Mouse (Mus musculus) c-Kit-positive CD71-negative TER-119-negative erythroid progenitor cells, embryonic 14.5 days (primary cell): ENCODE measurements around the gene Emilin3.

Experiments used
- DNase-seq: peaks from one replicate; pipeline ENCODE4 v3.0.0-alpha.2; 2013; ENCODE audit warnings: low read depth

The Emilin3 gene

DNA sequence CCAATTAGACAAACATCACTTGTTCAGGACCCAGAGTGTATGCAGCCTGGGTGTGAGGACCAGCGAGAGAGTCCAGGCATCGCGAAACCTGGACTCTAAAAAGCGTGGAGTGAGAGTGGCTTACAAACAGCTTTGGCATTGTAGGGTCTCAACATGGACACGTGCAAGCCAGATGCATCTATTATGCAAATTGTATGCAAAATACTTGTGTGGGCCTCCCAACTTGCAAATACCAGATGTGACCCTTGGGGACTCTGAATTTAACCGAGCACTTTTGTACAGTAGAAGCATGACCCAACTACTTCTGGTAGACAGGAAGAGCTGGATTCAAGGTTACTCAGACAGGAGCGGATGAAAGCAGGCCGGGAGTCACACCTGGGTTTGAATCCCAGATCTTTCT lies 4.6 kb upstream of the Emilin3 start:
- DNase-seq, result no peak

DNA sequence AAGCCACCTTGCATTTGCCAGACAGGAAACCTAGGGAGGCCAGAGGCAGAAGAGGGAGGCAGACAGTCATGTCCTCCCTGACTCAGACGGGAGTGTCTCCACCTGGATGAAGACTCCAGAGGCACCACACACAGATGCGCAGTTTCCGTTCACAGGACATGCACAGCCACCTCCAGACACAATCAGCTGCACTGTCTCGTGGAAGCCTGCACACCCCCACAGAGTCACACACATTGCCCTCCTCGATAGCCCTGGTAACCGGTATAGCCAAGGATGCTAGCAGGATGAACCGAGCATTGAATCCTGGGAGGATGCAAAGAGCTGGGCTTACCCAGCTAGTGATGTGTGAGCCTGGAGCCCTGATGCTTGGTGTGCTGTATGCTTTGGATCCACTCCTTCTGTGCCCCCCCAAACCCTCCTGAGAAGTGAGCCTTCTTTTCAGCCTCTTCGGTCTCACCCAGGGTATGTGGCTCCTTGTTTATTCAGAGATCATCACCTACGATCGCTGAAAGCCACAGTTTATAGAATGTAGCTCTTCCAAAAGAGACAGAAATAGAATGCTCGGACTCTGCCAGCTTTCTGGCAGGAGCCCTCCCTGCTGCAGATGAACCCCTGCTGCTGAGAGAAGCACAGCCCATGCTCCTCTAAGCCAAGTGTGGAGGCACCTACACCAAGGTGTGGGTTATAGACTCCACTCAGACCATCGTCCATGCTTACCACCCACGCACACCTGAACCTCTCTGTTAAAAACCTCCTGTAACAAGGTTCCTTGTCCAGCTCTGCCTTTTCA lies 3.9 kb upstream of the Emilin3 start:
- no peak for DNase-seq

DNA sequence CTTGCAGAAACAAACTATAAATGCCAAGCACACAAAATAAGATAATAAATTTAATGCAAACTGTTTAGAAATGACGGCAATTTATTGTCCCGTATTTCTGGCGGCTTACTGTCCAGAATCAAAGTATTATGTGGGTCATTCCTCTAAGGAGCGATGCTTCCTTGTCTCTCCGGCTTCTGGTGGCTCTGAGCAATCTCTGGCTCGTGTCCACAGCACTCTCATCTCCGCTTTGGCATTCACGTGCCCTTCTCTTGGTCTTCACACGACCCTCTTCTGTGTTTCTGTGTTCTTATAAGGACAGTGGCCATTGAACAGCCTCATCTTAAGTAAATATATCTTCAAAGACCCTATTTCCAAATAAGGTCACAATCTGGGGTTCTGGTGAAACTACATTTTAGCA lies 2.5 kb upstream of the Emilin3 start:
- no peak for DNase-seq

DNA sequence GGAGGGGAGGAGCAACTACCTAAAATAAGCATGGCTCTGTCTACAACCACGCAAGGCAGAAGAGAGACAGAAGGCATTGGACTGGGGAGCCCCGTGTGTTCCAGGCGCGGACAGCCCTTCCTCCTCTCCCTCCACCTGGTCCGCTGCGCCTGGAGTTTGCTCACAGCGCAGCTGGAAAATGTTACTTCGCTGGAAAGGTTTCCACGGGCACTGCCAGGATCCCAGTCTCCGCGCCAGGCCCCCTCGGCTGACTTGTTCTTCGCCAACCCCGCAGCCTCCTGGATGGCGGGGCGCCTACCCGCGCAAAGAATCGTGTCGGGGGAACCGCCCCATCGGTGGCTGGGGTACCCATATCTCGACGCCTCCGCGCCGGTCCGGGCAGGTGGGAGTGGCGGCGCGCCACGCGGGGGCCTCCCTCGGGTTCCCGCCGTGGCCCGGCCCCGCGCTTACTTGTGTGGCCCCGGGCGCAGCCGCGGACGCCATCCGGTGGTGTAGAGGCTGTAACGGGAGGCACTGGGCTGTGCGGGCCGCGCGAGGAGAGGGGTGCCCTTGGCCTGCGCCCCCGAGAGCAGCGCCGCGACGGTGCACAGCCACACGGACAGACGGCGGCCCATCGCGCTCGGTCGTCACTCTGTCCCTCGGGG lies 448 bp downstream of the Emilin3 start:
- DNase-seq, result no peak

DNA sequence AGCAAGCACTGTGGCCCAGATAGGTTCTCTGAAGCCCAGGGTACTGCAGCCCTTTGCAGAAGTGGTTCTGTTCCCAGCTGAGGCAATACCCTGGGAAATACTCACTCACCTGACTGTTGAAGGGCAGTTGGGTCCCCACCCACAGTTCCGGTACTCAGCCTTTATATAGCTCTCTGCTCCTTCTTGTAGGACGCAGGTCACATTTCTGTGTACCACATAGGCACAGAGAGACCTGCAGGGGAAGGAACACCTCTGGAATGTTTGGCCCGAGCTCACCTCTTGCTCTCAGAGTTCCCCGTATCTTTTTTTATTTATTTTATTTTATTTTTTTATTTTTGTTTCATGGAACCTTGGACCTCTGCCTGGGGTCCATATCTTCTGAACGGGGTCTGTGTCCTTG lies 1.5 kb downstream of the Emilin3 start:
- DNase-seq, result no peak

- no peak for DNase-seq
Measured at GRCm38 (mm10) chr2:160908607-160909006, 3.5 kb downstream of the Emilin3 start.

GRCm38 (mm10) chr2:160906101-160906500 lies 6.0 kb downstream of the Emilin3 start:
- DNase-seq, result no peak

DNA sequence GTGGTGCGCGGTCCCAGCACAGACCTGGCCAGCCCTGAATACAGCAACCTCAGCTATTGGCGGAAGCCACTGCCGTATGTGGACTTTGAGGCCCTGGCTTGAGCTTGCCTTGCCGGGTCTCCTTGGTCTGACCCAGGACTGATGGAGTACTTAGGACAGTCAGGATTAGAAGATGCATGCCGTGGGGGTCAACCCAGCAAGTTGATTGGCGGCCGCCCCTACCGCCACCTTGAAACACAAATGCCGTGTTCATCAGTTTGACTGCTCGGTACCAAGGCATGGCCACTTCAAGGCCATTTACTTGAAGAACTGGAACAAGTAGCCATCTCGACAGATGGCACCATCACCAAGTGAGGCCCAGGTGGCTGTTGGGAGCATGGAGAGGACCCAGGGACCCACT lies 6.8 kb downstream of the Emilin3 start:
- DNase-seq, result no peak

- no peak for DNase-seq
Measured at GRCm38 (mm10) chr2:160901656-160902412, 10.3 kb downstream of the Emilin3 start.

- no peak for DNase-seq
Measured at GRCm38 (mm10) chr2:160891697-160892096, 20.4 kb downstream of the Emilin3 start.

- DNase-seq, result no peak
Measured at GRCm38 (mm10) chr2:160891045-160891444, 21.1 kb downstream of the Emilin3 start.

- no peak for DNase-seq
Measured at GRCm38 (mm10) chr2:160887859-160888258, 24.3 kb downstream of the Emilin3 start.

DNA sequence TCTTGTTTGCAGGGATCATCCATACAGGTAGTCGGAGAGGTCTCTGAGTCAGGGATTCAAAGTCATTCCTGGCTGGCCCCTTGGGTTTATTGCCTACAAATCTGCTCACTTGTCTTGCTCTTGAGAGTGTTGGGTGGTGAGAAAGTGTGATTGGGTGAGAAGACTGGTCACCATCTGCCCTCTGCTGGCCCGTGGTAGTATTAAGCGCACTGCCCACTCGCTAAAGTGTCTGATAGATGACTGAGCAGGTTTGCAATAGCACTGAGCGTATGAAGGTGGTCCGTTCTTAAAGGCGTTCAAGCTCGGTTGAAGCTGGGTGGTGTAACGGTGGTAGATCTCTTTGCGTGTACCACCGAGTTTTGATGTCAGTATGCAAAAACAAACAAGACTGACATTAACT lies 24.8 kb downstream of the Emilin3 start:
- DNase-seq, result peak; percentile 71

- no peak for DNase-seq
Measured at GRCm38 (mm10) chr2:160886221-160886620, 25.9 kb downstream of the Emilin3 start.

DNA sequence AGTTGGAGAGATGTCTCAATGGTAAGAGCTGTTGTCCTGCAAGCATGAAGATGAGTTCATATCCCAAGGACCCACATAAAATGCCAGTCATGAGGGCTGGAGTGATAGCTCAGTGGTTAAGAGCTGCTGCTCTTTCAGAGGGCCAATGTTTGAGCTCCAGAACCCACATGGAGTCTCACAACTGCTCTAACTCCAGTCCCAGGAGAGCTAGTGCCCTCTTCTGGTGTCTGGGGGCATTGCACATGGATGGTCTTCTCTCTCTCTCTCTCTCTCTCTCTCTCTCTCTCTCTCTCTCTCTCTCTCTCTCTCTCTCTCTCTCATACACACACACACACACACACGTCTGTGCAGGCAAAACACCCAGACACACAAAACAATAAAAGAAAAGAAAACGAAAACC lies 27.3 kb downstream of the Emilin3 start:
- peak; percentile 50 for DNase-seq

DNA sequence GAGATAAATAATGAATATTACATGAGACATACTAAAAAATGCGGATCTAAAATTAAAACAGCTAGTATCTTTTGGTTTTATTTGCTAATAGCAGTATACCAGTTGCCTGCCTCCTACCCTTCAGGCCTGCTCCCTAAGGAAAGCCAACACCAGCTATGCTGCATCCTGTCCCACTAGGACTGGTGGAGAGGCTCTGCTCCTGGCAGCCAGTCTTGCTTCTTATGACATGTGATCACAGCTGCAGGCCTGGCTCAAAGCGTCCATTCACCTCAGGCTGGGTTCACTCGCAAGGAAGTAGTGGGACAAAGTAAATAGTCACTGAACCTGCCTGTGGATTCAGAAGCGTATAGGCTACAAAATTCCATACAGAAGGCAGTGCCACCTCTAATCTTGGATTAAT lies 28.2 kb downstream of the Emilin3 start:
- no peak for DNase-seq

DNA sequence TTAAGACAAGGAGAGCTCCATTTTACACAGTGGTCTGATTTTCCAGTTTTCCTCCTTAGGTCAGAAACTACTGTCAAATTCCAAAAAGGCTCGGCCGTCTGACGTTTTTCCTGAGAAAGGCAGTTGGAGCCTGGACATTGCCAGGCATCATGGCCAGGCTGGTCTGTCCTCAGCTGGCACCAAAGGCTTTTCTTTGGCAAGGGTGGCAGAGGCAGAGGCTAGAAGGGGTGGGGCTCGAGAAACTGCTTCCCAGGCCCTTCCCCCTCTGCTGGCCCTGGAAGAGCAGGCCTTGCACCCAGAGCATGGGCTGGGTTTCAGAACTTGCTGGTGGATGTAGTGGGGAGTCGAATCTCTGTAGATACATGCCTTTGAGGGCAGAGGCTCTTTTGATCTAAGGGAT lies 29.7 kb downstream of the Emilin3 start:
- DNase-seq, result no peak

DNA sequence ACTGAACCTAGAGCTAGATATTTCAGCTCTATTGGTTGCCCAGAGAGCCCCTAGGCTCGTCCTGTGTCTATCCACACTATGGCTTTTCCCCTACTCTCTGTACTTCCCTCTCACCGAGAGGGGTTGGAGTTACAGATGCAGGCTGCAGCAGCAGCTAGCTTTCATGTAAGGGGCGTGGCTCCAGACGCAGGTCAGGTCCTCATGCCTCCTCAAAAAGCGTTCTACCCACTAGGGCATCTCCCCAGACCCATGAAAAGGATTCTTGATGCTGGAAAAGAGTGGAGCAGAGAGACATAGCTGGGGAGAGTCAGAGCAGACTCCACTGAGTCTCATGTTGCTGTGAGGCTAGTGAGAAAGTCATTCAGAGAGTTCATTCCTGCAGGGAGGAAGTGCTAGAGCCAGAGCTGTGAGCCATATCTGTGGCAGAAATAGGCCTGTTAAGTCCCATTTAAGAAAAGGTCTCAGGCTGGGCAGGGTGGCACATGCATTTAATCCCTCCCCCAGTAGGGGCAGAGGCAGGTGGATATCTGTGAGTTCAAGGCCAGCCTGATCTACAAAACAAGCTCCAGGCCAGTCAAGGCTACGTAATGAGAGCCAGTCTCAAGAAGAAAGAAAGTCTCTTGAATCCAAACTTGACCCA lies 30.5 kb downstream of the Emilin3 start:
- no peak for DNase-seq

- DNase-seq, result no peak
Measured at GRCm38 (mm10) chr2:160880453-160881195, 31.5 kb downstream of the Emilin3 start, which contains the start of gene Lpin3. Gene Lpin3 (plus strand): TSS chr2:160880670.

DNA sequence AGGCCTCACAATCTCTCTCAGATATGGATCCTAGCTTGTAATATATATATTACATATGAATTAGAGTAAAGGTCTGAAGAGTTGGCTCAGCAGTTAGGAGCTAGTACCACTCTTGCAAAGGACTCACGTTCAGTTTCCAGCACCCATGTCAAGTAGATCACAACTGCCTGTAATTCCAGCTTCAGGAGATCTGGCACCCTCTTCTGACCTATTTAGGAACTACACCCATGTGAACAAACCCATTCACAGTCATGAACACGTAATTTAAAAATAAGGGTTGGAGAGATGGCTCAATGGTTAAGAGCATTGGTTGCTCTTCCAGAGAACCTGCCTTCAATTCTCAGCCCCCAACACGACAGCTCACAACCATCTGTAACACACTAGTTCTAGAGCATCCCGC lies 36.0 kb downstream of the Emilin3 start:
- DNase-seq, result no peak

- DNase-seq, result no peak
Measured at GRCm38 (mm10) chr2:160874231-160874877, 37.8 kb downstream of the Emilin3 start.
